Mouse (Mus musculus): ENCODE measurements around the gene Rpl19. TPM values are rescaled to one million over a fixed set of nuclear protein-coding genes. Genes with fewer than 3 reads are reported as not detected.

Rpl19 gene
- polyA plus RNA-seq, 1 experiment from 2014 or later = 942 TPM

GRCm38 (mm10) chr11:97997387-97997960, 29.0 kb upstream of the Rpl19 start:
- peaks cover 15% of the 10 kb centered on the region for H3K4me1 ChIP-seq (ENCODE audit: control insufficient read depth, insufficient read depth, low read length)
- H3K27me3 ChIP-seq (ENCODE audit: control insufficient read depth, insufficient read depth, low read length) = peaks cover 6% of the 10 kb centered on the region; the same call in 1 of the 2 replicates
- no peaks in the 10 kb centered on the region for H3K36me3 ChIP-seq (ENCODE audit: control insufficient read depth, insufficient read depth, low read length)
- no peak overlapping the region for H3K4me3 ChIP-seq (replicated peaks; ENCODE audit: low read length)
- no peak for ATAC-seq (ENCODE audit: insufficient read depth, low FRiP score)
- no peak overlapping the region for H3K4me2 ChIP-seq (ENCODE audit: low read depth, low read length)
- no peak overlapping the region for H3K9ac ChIP-seq (ENCODE audit: low read length)
- H3K27ac ChIP-seq (ENCODE audit: low read length) = no peak overlapping the region
- 76% methylated on average over 8 of the region's 8 CpGs for WGBS
- no peaks in the 10 kb centered on the region for H3K9me3 ChIP-seq (replicated peaks; ENCODE audit: control insufficient read depth, low read length)

- H3K4me3 ChIP-seq (replicated peaks; ENCODE audit: low read length) = no peak overlapping the region
- ATAC-seq (ENCODE audit: insufficient read depth, low FRiP score) = no peak
- 67% methylated on average over 11 of the region's 11 CpGs for WGBS
- no peak overlapping the region for H3K27ac ChIP-seq (ENCODE audit: low read length)
- no peaks in the 10 kb centered on the region for H3K9me3 ChIP-seq (replicated peaks; ENCODE audit: control insufficient read depth, low read length)
- H3K27me3 ChIP-seq (ENCODE audit: control insufficient read depth, insufficient read depth, low read length) = peaks cover 6% of the 10 kb centered on the region; the same call in 1 of the 2 replicates
- H3K9ac ChIP-seq (ENCODE audit: low read length) = no peak overlapping the region
- H3K4me1 ChIP-seq (ENCODE audit: control insufficient read depth, insufficient read depth, low read length) = peaks cover 15% of the 10 kb centered on the region
- H3K4me2 ChIP-seq (ENCODE audit: low read depth, low read length) = no peak overlapping the region
- no peaks in the 10 kb centered on the region for H3K36me3 ChIP-seq (ENCODE audit: control insufficient read depth, insufficient read depth, low read length)
Observed at GRCm38 (mm10) chr11:97998074-97998793, 28.3 kb upstream of the Rpl19 start.

- H3K9ac ChIP-seq (ENCODE audit: low read length) = no peak overlapping the region
- 44% methylated on average over 7 of the region's 7 CpGs for WGBS
- no peak overlapping the region for H3K27ac ChIP-seq (ENCODE audit: low read length)
- no peak overlapping the region for H3K4me2 ChIP-seq (ENCODE audit: low read depth, low read length)
- peaks cover 6% of the 10 kb centered on the region; the same call in 1 of the 2 replicates for H3K27me3 ChIP-seq (ENCODE audit: control insufficient read depth, insufficient read depth, low read length)
- no peak for ATAC-seq (ENCODE audit: insufficient read depth, low FRiP score)
- H3K4me3 ChIP-seq (replicated peaks; ENCODE audit: low read length) = no peak overlapping the region
- peaks cover 18% of the 10 kb centered on the region for H3K4me1 ChIP-seq (ENCODE audit: control insufficient read depth, insufficient read depth, low read length)
- no peaks in the 10 kb centered on the region for H3K36me3 ChIP-seq (ENCODE audit: control insufficient read depth, insufficient read depth, low read length)
- H3K9me3 ChIP-seq (replicated peaks; ENCODE audit: control insufficient read depth, low read length) = no peaks in the 10 kb centered on the region
Observed at GRCm38 (mm10) chr11:97998898-97999608, 27.5 kb upstream of the Rpl19 start.

DNA sequence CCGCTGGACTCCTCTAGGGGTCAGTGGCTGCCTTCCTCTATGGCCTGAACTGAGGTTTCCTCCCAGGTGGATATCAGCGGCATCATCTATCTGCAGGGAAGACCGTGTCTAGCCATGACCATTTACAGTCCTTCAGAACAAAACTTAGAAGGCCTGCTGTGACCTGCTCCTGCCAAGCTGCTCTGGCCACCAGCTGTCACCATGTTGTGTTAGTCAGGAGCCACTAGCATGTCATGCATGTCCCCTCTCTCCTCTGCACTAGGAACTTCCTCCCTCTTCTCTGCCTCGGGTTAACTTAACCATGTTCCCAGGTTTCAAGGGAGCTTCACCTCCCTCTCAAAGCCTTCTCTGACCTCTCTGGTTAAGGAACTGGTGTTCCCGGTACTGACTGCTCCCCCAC, 26.8 kb upstream of the Rpl19 start:
- Histone ChIP-seq H3K4me2 (ENCODE audit: low read depth, low read length) (no peak overlapping the region), H3K9ac (ENCODE audit: low read length) (no peak overlapping the region), H3K9me3 (replicated peaks; ENCODE audit: control insufficient read depth, low read length) (no peaks in the 10 kb centered on the region), H3K27me3 (ENCODE audit: control insufficient read depth, insufficient read depth, low read length) (peaks cover 6% of the 10 kb centered on the region; the same call in 1 of the 2 replicates), H3K36me3 (ENCODE audit: control insufficient read depth, insufficient read depth, low read length) (no peaks in the 10 kb centered on the region), H3K4me1 (ENCODE audit: control insufficient read depth, insufficient read depth, low read length) (peaks cover 16% of the 10 kb centered on the region), H3K27ac (ENCODE audit: low read length) (no peak overlapping the region), H3K4me3 (replicated peaks; ENCODE audit: low read length) (no peak overlapping the region)
- WGBS = 49% methylated on average over 5 of the region's 5 CpGs
- ATAC-seq (ENCODE audit: insufficient read depth, low FRiP score) = no peak

DNA sequence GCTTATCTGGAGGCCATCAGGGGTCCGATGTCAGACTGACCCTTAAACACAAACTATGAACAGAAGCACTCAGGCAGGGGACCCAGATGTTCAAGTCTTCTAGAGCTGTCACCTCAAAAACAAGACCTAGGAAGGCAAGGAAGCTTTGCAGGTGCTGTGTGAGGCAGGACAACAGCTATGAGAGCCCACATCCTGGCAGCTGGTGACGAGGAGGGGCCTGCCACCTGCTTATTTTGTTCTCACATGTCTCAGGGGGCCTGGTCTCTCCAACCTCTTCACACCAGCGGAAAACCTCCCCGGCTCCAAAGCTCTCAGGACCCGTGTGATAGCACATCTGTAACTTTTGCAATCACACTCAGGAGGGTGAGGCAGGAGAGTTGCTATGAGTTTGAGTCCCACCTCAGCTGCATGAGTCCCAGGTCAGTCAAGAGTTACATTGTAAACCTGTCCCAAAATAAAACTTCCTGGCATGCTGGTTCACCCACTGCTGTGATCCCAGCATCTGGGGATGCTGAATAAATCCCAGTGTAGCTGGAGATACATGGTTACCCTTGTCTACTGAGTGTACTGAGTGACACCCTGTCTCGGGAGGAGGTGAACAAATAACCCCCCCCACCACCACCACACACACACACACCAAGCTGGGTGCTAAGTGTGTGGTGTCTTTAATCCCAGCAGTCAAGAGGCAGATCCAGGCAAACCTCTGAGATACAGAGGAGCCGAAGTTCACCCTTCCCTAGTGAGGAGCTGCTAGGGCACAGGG, 26.0 kb upstream of the Rpl19 start:
- no peak overlapping the region for H3K27ac ChIP-seq (ENCODE audit: low read length)
- H3K9me3 ChIP-seq (replicated peaks; ENCODE audit: control insufficient read depth, low read length) = no peaks in the 10 kb centered on the region
- H3K4me2 ChIP-seq (ENCODE audit: low read depth, low read length) = no peak overlapping the region
- H3K27me3 ChIP-seq (ENCODE audit: control insufficient read depth, insufficient read depth, low read length) = peaks cover 6% of the 10 kb centered on the region; the same call in 1 of the 2 replicates
- 28% methylated on average over 7 of the region's 7 CpGs for WGBS
- H3K4me3 ChIP-seq (replicated peaks; ENCODE audit: low read length) = no peak overlapping the region
- H3K4me1 ChIP-seq (ENCODE audit: control insufficient read depth, insufficient read depth, low read length) = peaks cover 8% of the 10 kb centered on the region
- ATAC-seq (ENCODE audit: insufficient read depth, low FRiP score) = no peak
- no peaks in the 10 kb centered on the region for H3K36me3 ChIP-seq (ENCODE audit: control insufficient read depth, insufficient read depth, low read length)
- no peak overlapping the region for H3K9ac ChIP-seq (ENCODE audit: low read length)

GRCm38 (mm10) chr11:98001351-98001824, 25.1 kb upstream of the Rpl19 start:
- Histone ChIP-seq H3K9me3 (replicated peaks; ENCODE audit: control insufficient read depth, low read length) (no peaks in the 10 kb centered on the region), H3K36me3 (ENCODE audit: control insufficient read depth, insufficient read depth, low read length) (no peaks in the 10 kb centered on the region), H3K27ac (ENCODE audit: low read length) (no peak overlapping the region), H3K4me2 (ENCODE audit: low read depth, low read length) (no peak overlapping the region), H3K4me3 (replicated peaks; ENCODE audit: low read length) (no peak overlapping the region), H3K9ac (ENCODE audit: low read length) (no peak overlapping the region; the same call in 1 of the 2 replicates), H3K4me1 (ENCODE audit: control insufficient read depth, insufficient read depth, low read length) (peaks cover 6% of the 10 kb centered on the region; the same call in 1 of the 2 replicates), H3K27me3 (ENCODE audit: control insufficient read depth, insufficient read depth, low read length) (peaks cover 6% of the 10 kb centered on the region; the same call in 1 of the 2 replicates)
- ATAC-seq (ENCODE audit: insufficient read depth, low FRiP score) = no peak
- 32% methylated on average over 11 of the region's 11 CpGs for WGBS

DNA sequence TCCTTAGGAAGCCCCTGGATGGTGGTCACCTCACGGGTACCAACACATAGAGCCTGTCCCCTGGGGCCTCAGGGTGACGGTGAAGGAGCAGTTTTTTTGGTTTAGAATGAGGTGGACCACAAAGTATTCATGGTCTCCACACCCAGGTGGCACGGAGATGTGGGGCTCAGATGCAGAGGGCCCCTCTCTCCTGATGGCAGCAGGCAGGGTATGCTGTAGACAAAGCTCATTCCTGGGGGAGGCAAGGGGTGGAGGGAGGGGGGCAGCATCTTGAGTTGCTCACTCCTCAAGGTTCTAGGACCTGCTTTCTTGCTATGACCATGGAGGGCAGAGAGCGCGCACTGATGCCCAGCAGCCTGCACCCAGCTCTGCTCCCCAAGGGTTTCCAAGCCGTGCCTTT, 24.5 kb upstream of the Rpl19 start:
- Histone ChIP-seq H3K36me3 (ENCODE audit: control insufficient read depth, insufficient read depth, low read length) (no peaks in the 10 kb centered on the region), H3K27ac (ENCODE audit: low read length) (no peak overlapping the region), H3K4me2 (ENCODE audit: low read depth, low read length) (no peak overlapping the region), H3K27me3 (ENCODE audit: control insufficient read depth, insufficient read depth, low read length) (peaks cover 6% of the 10 kb centered on the region; the same call in 1 of the 2 replicates), H3K9ac (ENCODE audit: low read length) (no peak overlapping the region), H3K9me3 (replicated peaks; ENCODE audit: control insufficient read depth, low read length) (no peaks in the 10 kb centered on the region), H3K4me3 (replicated peaks; ENCODE audit: low read length) (no peak overlapping the region), H3K4me1 (ENCODE audit: control insufficient read depth, insufficient read depth, low read length) (peaks cover 6% of the 10 kb centered on the region; the same call in 1 of the 2 replicates)
- no peak for ATAC-seq (ENCODE audit: insufficient read depth, low FRiP score)
- WGBS = 60% methylated on average over 6 of the region's 6 CpGs

DNA sequence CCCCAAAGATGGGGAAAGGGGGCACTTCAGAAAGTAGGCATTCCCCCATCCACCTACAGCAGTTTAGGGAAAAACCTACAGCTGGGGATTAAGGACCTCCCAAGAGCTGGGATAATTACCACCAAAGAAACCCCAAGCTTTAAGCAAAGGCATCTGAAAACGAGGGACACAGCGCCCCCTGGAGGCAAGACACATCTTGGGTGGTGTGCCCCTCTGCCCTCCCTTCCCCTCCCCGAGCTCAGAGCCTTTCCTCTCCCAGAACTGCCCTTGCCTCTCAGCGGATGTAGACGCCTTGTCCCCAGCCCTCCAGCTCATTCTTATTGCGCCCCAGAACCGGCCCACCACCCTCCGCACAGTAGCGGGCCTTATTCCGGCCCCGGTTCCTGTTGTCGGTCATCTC, 23.9 kb upstream of the Rpl19 start:
- H3K4me2 ChIP-seq (ENCODE audit: low read depth, low read length) = peak overlapping the region; percentile 39
- 0 out of 2 replicates have a peak, but pooled peaks have one; percentile 21 for ATAC-seq (ENCODE audit: insufficient read depth, low FRiP score)
- H3K4me1 ChIP-seq (ENCODE audit: control insufficient read depth, insufficient read depth, low read length) = peaks cover 6% of the 10 kb centered on the region; the same call in 1 of the 2 replicates
- H3K9me3 ChIP-seq (replicated peaks; ENCODE audit: control insufficient read depth, low read length) = no peaks in the 10 kb centered on the region
- no peak overlapping the region for H3K27ac ChIP-seq (ENCODE audit: low read length)
- peaks cover 6% of the 10 kb centered on the region; the same call in 1 of the 2 replicates for H3K27me3 ChIP-seq (ENCODE audit: control insufficient read depth, insufficient read depth, low read length)
- H3K4me3 ChIP-seq (replicated peaks; ENCODE audit: low read length) = 0 out of 2 replicates have a peak overlapping the region, but pooled peaks have one; percentile 1
- no peak overlapping the region for H3K9ac ChIP-seq (ENCODE audit: low read length)
- 28% methylated on average over 12 of the region's 12 CpGs for WGBS
- H3K36me3 ChIP-seq (ENCODE audit: control insufficient read depth, insufficient read depth, low read length) = no peaks in the 10 kb centered on the region

All from stomach, embryonic 16.5 days (tissue).